ENCODE assay signal across 14 mouse cellular contexts in genomic region chr11:103878441-103878840, GRCm38 (mm10).
"Had no signal": no experiment of that assay in that cellular context is flagged by ENCODE, and none has a peak within 500 bp of the region (broad histone marks: within the 10 kb centered on the region; RNA-seq: fewer than 3 reads in every experiment).

No protein-coding gene starts in this region.

- H3K9ac ChIP-seq: kidney, embryonic 15.5 days; liver, embryonic 13.5 days; neural tube, embryonic 13.5 days had no signal

- H3K27ac ChIP-seq: kidney, embryonic 15.5 days; liver, embryonic 13.5 days; macrophage; neural tube, embryonic 13.5 days had no signal

- H3K4me1 ChIP-seq: kidney, embryonic 15.5 days; liver, embryonic 13.5 days; neural tube, embryonic 13.5 days had no signal

- H3K9me3 ChIP-seq: kidney, embryonic 15.5 days; liver, embryonic 13.5 days; neural tube, embryonic 13.5 days had no signal

- H3K4me3 ChIP-seq: kidney, embryonic 15.5 days; liver, embryonic 13.5 days; myocyte; neural tube, embryonic 13.5 days had no signal

- H3K4me2 ChIP-seq: kidney, embryonic 15.5 days; liver, embryonic 13.5 days; neural tube, embryonic 13.5 days had no signal

- DNase-seq: kidney, adult 8-10 months; kidney, postnatal 10 days; kidney, postnatal 36 days; layer of hippocampus, adult 9-11 months; liver, embryonic 13.5 days; lung, adult 2 months; midbrain, embryonic 14.5 days; retina, postnatal 1 day; thymus, adult 18-20 months; thymus, postnatal 36 days had no signal

- H3K27me3 ChIP-seq: kidney, embryonic 15.5 days; liver, embryonic 13.5 days; neural tube, embryonic 13.5 days had no signal
